Mouse (Mus musculus) embryonic facial prominence, embryonic 11.5 days (tissue): Measurements from ENCODE around the gene Banp. TPM values are rescaled to one million over a fixed set of nuclear protein-coding genes. Genes with fewer than 3 reads are reported as not detected.
A peak's percentile ranks its signal among the peaks of the same experiment; 100 is the strongest.

ENCODE experiments used
- ATAC-seq: fragments of 200-750 bp; cut with Nextera tagmentation; replicated peaks from 2 replicates; pipeline ENCODE4 v1.8.0; 2017; ENCODE audit warnings: low read depth; ENCODE audit not compliant: insufficient number of reproducible peaks, low FRiP score, low TSS enrichment
- DNase-seq: peaks from one replicate; pipeline ENCODE4 v3.0.0-alpha.2; 2015; ENCODE audit warnings: low spot score
- H3K27ac ChIP-seq: fragments of 300-500 bp; sonication (generic); replicated peaks from 2 replicates; pipeline ENCODE4 v1.5.1; 2014; ENCODE audit warnings: mild to moderate bottlenecking, low read depth, low read length, control low read depth
- H3K27me3 ChIP-seq: fragments of 300-500 bp; sonication (generic); 2 replicates; pipeline ENCODE4 v1.6.1; 2014; ENCODE audit warnings: mild to moderate bottlenecking, low read length, moderate library complexity, mixed read lengths; ENCODE audit not compliant: control insufficient read depth, insufficient read depth
- H3K36me3 ChIP-seq: fragments of 300-500 bp; sonication (generic); replicated peaks from 2 replicates; pipeline ENCODE4 v1.6.1; 2014; ENCODE audit warnings: low read depth, mild to moderate bottlenecking, low read length, moderate library complexity, mixed read lengths; ENCODE audit not compliant: control insufficient read depth, insufficient read depth
- H3K4me1 ChIP-seq: fragments of 300-500 bp; sonication (generic); 2 replicates; pipeline ENCODE4 v1.6.1; 2014; ENCODE audit warnings: low read length, mixed read lengths; ENCODE audit not compliant: control insufficient read depth, insufficient read depth
- H3K4me2 ChIP-seq: fragments of 300-500 bp; sonication (generic); 2 replicates; pipeline ENCODE4 v1.6.1; 2014; ENCODE audit warnings: low read depth, mild to moderate bottlenecking, control low read depth, low read length, moderate library complexity
- H3K4me3 ChIP-seq: fragments of 300-500 bp; sonication (generic); 2 replicates; pipeline ENCODE4 v1.5.1; 2014; ENCODE audit warnings: low read depth, low read length, control low read depth
- H3K9ac ChIP-seq: fragments of 300-500 bp; sonication (generic); replicated peaks from 2 replicates; pipeline ENCODE4 v1.6.1; 2014; ENCODE audit warnings: mild to moderate bottlenecking, control low read depth, low read length
- H3K9me3 ChIP-seq: fragments of 300-500 bp; sonication (generic); replicated peaks from 2 replicates; pipeline ENCODE4 v1.6.1; 2016; ENCODE audit warnings: mild to moderate bottlenecking, low read length, inconsistent platforms, mixed read lengths; ENCODE audit not compliant: control insufficient read depth
- WGBS: fragments of 180-500 bp; shearing (Covaris S2); extraction: QIAGEN DNeasy Blood & Tissue Kit; methylation state at CpG from one replicate; pipeline ENCODE4 v1.1.7; 2014; 5-methylcytosine and 5-hydroxymethylcytosine counted together
- polyA plus RNA-seq: library from polyadenylated mRNA; unstranded; fragments of >200 nt; fragmentation: Nextera tagmentation; extraction: Ambion mirVana; gene quantifications from 2 replicates; pipeline ENCODE4 v1.2.1, GENCODE M21; 2014

The Banp gene
- polyA plus RNA-seq, 1 experiment from 2014 or later: 56.2 TPM

- no peak overlapping the region for H3K27ac ChIP-seq
Observed at GRCm38 (mm10) chr8:122037279-122037678, 87.7 kb downstream of the Banp start.

GRCm38 (mm10) chr8:122038076-122038475 is 88.5 kb downstream of the Banp start:
- H3K9me3 ChIP-seq: no peaks in the 10 kb centered on the region
- no peak overlapping the region for H3K4me2 ChIP-seq
- H3K4me1 ChIP-seq: no peaks in the 10 kb centered on the region; the same call in 1 of the 2 replicates
- ATAC-seq: no peak
- H3K27ac ChIP-seq: no peak overlapping the region
- H3K36me3 ChIP-seq: no peaks in the 10 kb centered on the region
- no peak overlapping the region for H3K9ac ChIP-seq
- H3K27me3 ChIP-seq: no peaks in the 10 kb centered on the region
- 90% methylated on average over 6 of the region's 6 CpGs for WGBS
- DNase-seq: no peak
- H3K4me3 ChIP-seq: no peak overlapping the region

More at GRCm38 (mm10) chr8:122037279-122037678, 87.7 kb downstream of the Banp start:
- ATAC-seq (no peak), DNase-seq (no peak)
- Histone ChIP-seq H3K27me3 (no peaks in the 10 kb centered on the region), H3K4me2 (no peak overlapping the region), H3K4me1 (no peaks in the 10 kb centered on the region), H3K9ac (no peak overlapping the region), H3K36me3 (no peaks in the 10 kb centered on the region), H3K4me3 (no peak overlapping the region), H3K9me3 (no peaks in the 10 kb centered on the region)
- WGBS: 77% methylated on average over 7 of the region's 7 CpGs

GRCm38 (mm10) chr8:122039452-122039851 is 89.9 kb downstream of the Banp start:
- Histone ChIP-seq H3K9ac (no peak overlapping the region), H3K9me3 (no peaks in the 10 kb centered on the region), H3K4me1 (no peaks in the 10 kb centered on the region; the same call in none of the 2 replicates), H3K36me3 (no peaks in the 10 kb centered on the region), H3K4me2 (no peak overlapping the region), H3K4me3 (no peak overlapping the region), H3K27ac (no peak overlapping the region), H3K27me3 (no peaks in the 10 kb centered on the region)
- DNase-seq: no peak
- no peak for ATAC-seq
- WGBS: 80% methylated on average over 4 of the region's 4 CpGs

- peak; percentile 51 for DNase-seq
- no peaks in the 10 kb centered on the region for H3K36me3 ChIP-seq
Observed at GRCm38 (mm10) chr8:122047206-122047870, 97.8 kb downstream of the Banp start.

GRCm38 (mm10) chr8:122049266-122049665 is 99.7 kb downstream of the Banp start:
- Histone ChIP-seq H3K4me3 (no peak overlapping the region), H3K9me3 (no peaks in the 10 kb centered on the region), H3K36me3 (no peaks in the 10 kb centered on the region), H3K9ac (no peak overlapping the region), H3K4me2 (no peak overlapping the region), H3K27ac (no peak overlapping the region), H3K4me1 (no peaks in the 10 kb centered on the region; the same call in 1 of the 2 replicates), H3K27me3 (no peaks in the 10 kb centered on the region)
- ATAC-seq: no peak
- WGBS: 73% methylated on average over 4 of the region's 4 CpGs
- no peak for DNase-seq

More at GRCm38 (mm10) chr8:122047206-122047870, 97.8 kb downstream of the Banp start:
- H3K4me2 ChIP-seq: no peak overlapping the region
- no peak overlapping the region for H3K4me3 ChIP-seq
- no peak overlapping the region for H3K27ac ChIP-seq
- no peaks in the 10 kb centered on the region for H3K9me3 ChIP-seq
- no peaks in the 10 kb centered on the region for H3K27me3 ChIP-seq
- 67% methylated on average over 15 of the region's 15 CpGs for WGBS
- no peak for ATAC-seq
- no peaks in the 10 kb centered on the region; the same call in none of the 2 replicates for H3K4me1 ChIP-seq
- no peak overlapping the region for H3K9ac ChIP-seq

GRCm38 (mm10) chr8:122049923-122050322 is 100.4 kb downstream of the Banp start:
- no peak overlapping the region for H3K9ac ChIP-seq
- H3K4me1 ChIP-seq: no peaks in the 10 kb centered on the region
- ATAC-seq: no peak
- no peaks in the 10 kb centered on the region for H3K9me3 ChIP-seq
- no peaks in the 10 kb centered on the region for H3K36me3 ChIP-seq
- DNase-seq: no peak
- no peak overlapping the region for H3K4me2 ChIP-seq
- H3K27me3 ChIP-seq: no peaks in the 10 kb centered on the region
- H3K4me3 ChIP-seq: no peak overlapping the region
- WGBS: 46% methylated on average over 2 of the region's 2 CpGs
- no peak overlapping the region for H3K27ac ChIP-seq

- H3K36me3 ChIP-seq: no peaks in the 10 kb centered on the region
- H3K9ac ChIP-seq: no peak overlapping the region
- H3K4me1 ChIP-seq: no peaks in the 10 kb centered on the region; the same call in 1 of the 2 replicates
- H3K4me3 ChIP-seq: no peak overlapping the region
- H3K27me3 ChIP-seq: no peaks in the 10 kb centered on the region
- H3K27ac ChIP-seq: no peak overlapping the region
- WGBS: 94% methylated on average over 9 of the region's 9 CpGs
- ATAC-seq (no peak), DNase-seq (no peak)
- no peak overlapping the region for H3K4me2 ChIP-seq
- H3K9me3 ChIP-seq: no peaks in the 10 kb centered on the region
Observed at GRCm38 (mm10) chr8:122050620-122051019, 101.1 kb downstream of the Banp start.

- H3K4me1 ChIP-seq: no peaks in the 10 kb centered on the region; the same call in 1 of the 2 replicates
- no peak overlapping the region for H3K4me2 ChIP-seq
- H3K27me3 ChIP-seq: no peaks in the 10 kb centered on the region
- peak; percentile 13 for DNase-seq
- no peaks in the 10 kb centered on the region for H3K36me3 ChIP-seq
- H3K9me3 ChIP-seq: no peaks in the 10 kb centered on the region
- no peak for ATAC-seq
- WGBS: 39% methylated on average over 10 of the region's 10 CpGs
- no peak overlapping the region for H3K27ac ChIP-seq
- no peak overlapping the region for H3K4me3 ChIP-seq
- 0 out of 2 replicates have a peak overlapping the region, but pooled peaks have one; percentile 2 for H3K9ac ChIP-seq
Observed at GRCm38 (mm10) chr8:122055321-122055720, 105.8 kb downstream of the Banp start.
